Mouse (Mus musculus) lung, embryonic 16.5 days (tissue): ENCODE measurements around the gene Lonrf2. TPM values are rescaled to one million over a fixed set of nuclear protein-coding genes. Genes with fewer than 3 reads are reported as not detected.

Source experiments
- ATAC-seq: fragments of 200-750 bp; cut with Nextera tagmentation; 2 replicates; pipeline ENCODE4 v1.8.0; 2017; ENCODE audit warnings: low read depth, mild to moderate bottlenecking, moderate library complexity
- H3K27ac ChIP-seq: fragments of 300-500 bp; sonication (generic); 2 replicates; pipeline ENCODE4 v1.5.1; 2014; ENCODE audit warnings: mild to moderate bottlenecking, control low read depth, low read length
- H3K27me3 ChIP-seq: fragments of 300-500 bp; sonication (generic); 2 replicates; pipeline ENCODE4 v1.6.1; 2014; ENCODE audit warnings: low read depth, low read length, mixed read lengths; ENCODE audit not compliant: control insufficient read depth, insufficient read depth
- H3K36me3 ChIP-seq: fragments of 300-500 bp; sonication (generic); 2 replicates; pipeline ENCODE4 v1.6.1; 2014; ENCODE audit warnings: low read length; ENCODE audit not compliant: control insufficient read depth, insufficient read depth
- H3K4me1 ChIP-seq: fragments of 300-500 bp; sonication (generic); replicated peaks from 2 replicates; pipeline ENCODE4 v1.6.1; 2014; ENCODE audit warnings: low read length, mixed read lengths; ENCODE audit not compliant: control insufficient read depth, insufficient read depth
- H3K4me2 ChIP-seq: fragments of 300-500 bp; sonication (generic); 2 replicates; pipeline ENCODE4 v1.6.1; 2014; ENCODE audit warnings: low read depth, low read length, control low read depth
- H3K4me3 ChIP-seq: fragments of 300-500 bp; sonication (generic); 2 replicates; pipeline ENCODE4 v1.5.1; 2014; ENCODE audit warnings: mild to moderate bottlenecking, low read length, control low read depth
- H3K9ac ChIP-seq: fragments of 300-500 bp; sonication (generic); 2 replicates; pipeline ENCODE4 v1.6.1; 2014; ENCODE audit warnings: low read length, control low read depth
- H3K9me3 ChIP-seq: fragments of 300-500 bp; sonication (generic); 2 replicates; pipeline ENCODE4 v1.6.1; 2016; ENCODE audit warnings: low read length; ENCODE audit not compliant: control insufficient read depth
- WGBS: fragments of 180-500 bp; shearing (Covaris S2); extraction: QIAGEN DNeasy Blood & Tissue Kit; methylation state at CpG from one replicate; pipeline ENCODE4 v1.1.7; 2014; 5-methylcytosine and 5-hydroxymethylcytosine counted together
- polyA plus RNA-seq: library from polyadenylated mRNA; unstranded; fragments of >200 nt; fragmentation: Nextera tagmentation; extraction: Ambion mirVana; gene quantifications from 2 replicates; pipeline ENCODE4 v1.2.1, GENCODE M21; 2015

Gene Lonrf2
- 0.38 and 0.40 TPM in 2 replicates for polyA plus RNA-seq

DNA sequence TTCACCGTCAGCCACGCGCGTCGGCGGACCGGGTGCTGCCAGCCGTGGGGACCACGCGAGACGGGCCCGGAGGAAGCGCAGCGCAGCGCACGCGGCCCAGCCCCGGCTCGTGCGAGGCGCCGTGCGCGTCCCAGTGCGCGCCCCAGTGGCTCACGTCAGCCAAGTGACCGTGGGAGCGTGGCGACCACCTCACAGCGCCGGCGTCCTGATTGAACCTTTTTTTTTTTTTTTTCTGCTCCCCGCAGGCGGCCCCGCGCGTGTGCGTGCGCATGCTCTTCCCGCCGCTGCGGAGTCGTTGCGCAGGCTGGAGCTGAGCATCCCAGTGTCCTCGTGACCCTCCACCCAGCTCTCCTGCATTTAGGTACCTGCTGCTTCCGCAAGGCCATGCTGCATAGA is at the start of gene Lonrf2:
Gene Lonrf2 (minus strand): TSS at position 235 of the 396 bp plus-strand sequence.
- Histone ChIP-seq H3K36me3 (no peaks in the 10 kb centered on the region), H3K9me3 (no peaks in the 10 kb centered on the region), H3K4me2 (peak within 1 kb of the TSS; percentile 99), H3K27ac (no peak within 1 kb of the TSS), H3K9ac (peak within 1 kb of the TSS; percentile 70), H3K4me1 (peaks cover 9% of the 10 kb centered on the region), H3K4me3 (peak within 1 kb of the TSS; percentile 66), H3K27me3 (peaks cover 27% of the 10 kb centered on the region)
- peak; percentile 65; the same call in 1 of the 2 replicates for ATAC-seq
- 1% methylated on average over 45 of the region's 47 CpGs for WGBS

DNA sequence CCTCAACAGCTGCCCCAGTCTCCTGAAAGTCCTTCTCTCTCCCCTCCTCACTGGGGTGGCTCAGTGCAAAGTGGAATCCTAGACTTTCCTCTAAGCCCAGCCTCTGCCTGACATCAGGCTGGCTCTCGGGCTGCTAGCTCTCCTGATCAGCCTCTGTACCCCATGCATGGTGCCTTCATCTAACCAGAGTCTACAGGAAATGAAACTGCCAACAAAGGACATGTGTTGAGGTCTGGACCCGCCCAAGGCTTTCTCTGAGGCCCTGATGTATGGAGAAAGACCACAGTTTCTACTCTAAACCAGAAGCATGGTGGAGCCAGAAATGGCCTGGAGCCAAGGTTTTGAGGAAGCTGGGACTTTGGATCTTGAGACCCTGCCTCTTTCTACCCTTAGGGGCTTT is 49.4 kb upstream of the Lonrf2 start:
- Histone ChIP-seq H3K4me3 (no peak overlapping the region), H3K4me1 (no peaks in the 10 kb centered on the region), H3K27ac (no peak overlapping the region), H3K4me2 (no peak overlapping the region), H3K9ac (no peak overlapping the region), H3K9me3 (no peaks in the 10 kb centered on the region), H3K27me3 (no peaks in the 10 kb centered on the region), H3K36me3 (no peaks in the 10 kb centered on the region)
- ATAC-seq: no peak
- WGBS: 68% methylated on average over 2 of the region's 2 CpGs

DNA sequence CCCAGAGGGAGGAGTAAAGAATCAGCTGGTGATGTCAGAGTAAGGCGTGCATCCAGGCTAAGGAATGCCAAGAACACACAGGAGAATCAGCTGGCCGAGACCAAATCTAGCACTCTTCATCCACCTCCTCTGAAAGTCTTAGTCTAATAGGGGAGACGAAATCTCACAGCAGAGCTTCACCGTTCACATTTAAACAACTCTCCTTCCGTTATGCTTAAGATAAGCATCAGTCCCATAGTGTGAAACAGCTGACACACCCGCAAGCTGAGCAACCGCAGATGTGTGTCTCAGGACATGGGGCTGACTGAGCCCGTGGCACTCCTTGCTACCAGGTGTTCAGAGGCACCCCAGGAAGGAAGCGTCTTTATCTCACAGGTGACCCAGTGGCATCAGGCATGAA is 47.3 kb upstream of the Lonrf2 start:
- no peak overlapping the region for H3K27ac ChIP-seq
- no peaks in the 10 kb centered on the region for H3K4me1 ChIP-seq
- no peaks in the 10 kb centered on the region for H3K9me3 ChIP-seq
- H3K4me3 ChIP-seq: no peak overlapping the region
- H3K27me3 ChIP-seq: no peaks in the 10 kb centered on the region
- H3K36me3 ChIP-seq: no peaks in the 10 kb centered on the region
- H3K4me2 ChIP-seq: no peak overlapping the region
- no peak overlapping the region for H3K9ac ChIP-seq
- 64% methylated on average over 9 of the region's 9 CpGs for WGBS
- ATAC-seq: no peak

DNA sequence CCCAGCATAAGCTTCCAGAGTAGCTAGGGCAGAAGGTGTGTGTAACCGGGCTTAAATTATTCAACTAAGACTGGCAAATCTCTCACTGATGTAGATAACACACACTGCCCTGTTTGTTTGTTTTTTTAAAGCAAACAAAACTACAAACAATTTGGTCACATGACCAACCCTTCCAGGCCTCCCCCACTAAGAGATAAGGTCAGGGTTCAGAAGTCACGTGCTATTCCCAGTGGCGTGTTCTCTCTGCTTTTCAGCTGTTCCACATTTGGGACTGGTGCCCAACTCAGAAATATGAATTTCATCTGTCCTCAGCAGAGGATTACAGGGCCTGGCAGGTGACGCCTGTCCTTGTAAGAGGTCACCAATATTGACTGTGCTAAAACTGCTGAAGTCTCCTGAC is 46.2 kb upstream of the Lonrf2 start:
- H3K9me3 ChIP-seq: no peaks in the 10 kb centered on the region
- no peak overlapping the region for H3K27ac ChIP-seq
- no peak for ATAC-seq
- H3K36me3 ChIP-seq: no peaks in the 10 kb centered on the region
- H3K27me3 ChIP-seq: no peaks in the 10 kb centered on the region
- no peak overlapping the region for H3K4me3 ChIP-seq
- H3K4me2 ChIP-seq: no peak overlapping the region
- H3K4me1 ChIP-seq: no peaks in the 10 kb centered on the region
- 76% methylated on average over 4 of the region's 4 CpGs for WGBS
- H3K9ac ChIP-seq: no peak overlapping the region

DNA sequence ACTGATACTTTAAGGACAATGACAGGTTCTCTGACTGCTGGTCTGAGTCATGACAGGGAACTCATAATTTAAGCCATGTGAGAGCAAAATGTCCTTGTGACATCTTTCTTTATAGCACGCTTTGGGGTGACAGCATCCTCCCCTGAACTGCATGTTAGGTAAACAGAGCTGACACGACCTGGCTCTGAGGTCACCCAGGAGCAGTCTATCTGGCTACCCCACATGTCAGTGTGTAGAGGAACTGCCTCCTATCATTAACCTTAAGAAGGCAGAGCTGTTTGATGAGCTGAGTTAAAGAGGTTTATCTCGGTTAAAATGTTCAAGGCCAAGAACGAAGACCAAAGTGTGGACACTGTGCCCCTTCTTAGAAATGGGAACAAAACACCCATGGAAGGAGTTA is 44.9 kb upstream of the Lonrf2 start:
- no peaks in the 10 kb centered on the region for H3K4me1 ChIP-seq
- H3K27me3 ChIP-seq: no peaks in the 10 kb centered on the region
- WGBS: 48% methylated on average over 4 of the region's 4 CpGs
- no peak for ATAC-seq
- no peak overlapping the region for H3K4me2 ChIP-seq
- H3K4me3 ChIP-seq: no peak overlapping the region
- H3K27ac ChIP-seq: no peak overlapping the region
- H3K36me3 ChIP-seq: no peaks in the 10 kb centered on the region
- H3K9me3 ChIP-seq: no peaks in the 10 kb centered on the region
- H3K9ac ChIP-seq: no peak overlapping the region

DNA sequence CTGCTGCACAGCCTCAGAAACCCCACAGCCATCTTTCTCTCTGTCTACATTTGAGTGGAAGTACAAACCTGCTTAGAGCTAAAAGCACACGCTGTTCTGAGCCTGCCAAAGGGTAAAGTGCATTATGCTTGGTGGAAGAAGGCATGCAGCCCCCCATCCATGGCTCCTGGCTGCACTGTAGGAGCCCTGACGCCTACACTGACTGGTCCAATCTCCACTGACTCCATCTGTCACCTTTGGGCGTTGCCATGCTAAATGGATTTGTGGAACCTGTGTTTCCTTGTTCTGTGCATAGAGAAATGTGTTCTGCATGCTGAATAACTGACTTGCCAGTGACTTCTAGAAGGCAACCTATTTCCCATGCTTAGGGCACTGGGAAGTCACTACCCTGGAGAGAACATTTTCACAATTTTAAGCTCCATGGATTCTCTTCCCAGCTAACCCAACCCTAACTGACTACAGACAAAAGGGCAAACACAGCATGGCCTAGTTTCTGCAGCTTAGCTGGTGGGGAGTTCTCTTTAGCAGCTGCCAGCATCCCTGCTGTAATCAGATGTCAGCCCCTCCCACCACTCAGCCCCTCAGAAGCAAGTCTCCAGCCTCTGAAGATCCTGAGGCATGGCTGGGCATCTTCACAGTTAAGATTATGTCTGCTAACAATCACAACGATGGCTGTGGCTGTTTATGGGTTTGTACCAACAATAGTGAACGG is 40.3 kb upstream of the Lonrf2 start:
- no peaks in the 10 kb centered on the region for H3K9me3 ChIP-seq
- H3K36me3 ChIP-seq: no peaks in the 10 kb centered on the region
- ATAC-seq: no peak
- H3K4me2 ChIP-seq: no peak overlapping the region
- H3K27me3 ChIP-seq: no peaks in the 10 kb centered on the region
- H3K9ac ChIP-seq: no peak overlapping the region
- H3K4me3 ChIP-seq: no peak overlapping the region
- no peaks in the 10 kb centered on the region for H3K4me1 ChIP-seq
- WGBS: 47% methylated on average over 5 of the region's 5 CpGs
- no peak overlapping the region for H3K27ac ChIP-seq

DNA sequence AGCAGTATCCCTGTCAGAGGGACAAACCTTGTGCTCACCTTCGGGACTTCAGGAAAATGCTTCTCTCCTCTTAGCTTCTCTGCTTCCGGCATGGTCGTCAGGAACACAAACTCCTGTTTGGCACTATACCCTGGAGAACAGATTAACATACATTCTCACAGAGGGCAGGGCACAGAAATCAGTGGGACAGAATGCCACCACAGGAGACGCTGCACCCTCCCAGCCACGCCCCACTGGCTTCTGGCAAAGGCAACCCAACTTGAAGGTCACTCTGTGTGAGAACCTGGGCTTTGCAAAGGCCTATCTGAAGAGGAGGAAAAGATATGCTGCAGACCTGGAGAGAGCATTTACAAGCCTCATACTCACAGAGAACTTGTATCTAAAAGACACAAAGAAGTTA is 37.4 kb upstream of the Lonrf2 start:
- Histone ChIP-seq H3K4me1 (no peaks in the 10 kb centered on the region), H3K27me3 (no peaks in the 10 kb centered on the region), H3K9ac (no peak overlapping the region), H3K4me3 (no peak overlapping the region), H3K9me3 (no peaks in the 10 kb centered on the region), H3K4me2 (no peak overlapping the region), H3K36me3 (no peaks in the 10 kb centered on the region), H3K27ac (no peak overlapping the region)
- 76% methylated on average over 5 of the region's 5 CpGs for WGBS
- ATAC-seq: no peak

DNA sequence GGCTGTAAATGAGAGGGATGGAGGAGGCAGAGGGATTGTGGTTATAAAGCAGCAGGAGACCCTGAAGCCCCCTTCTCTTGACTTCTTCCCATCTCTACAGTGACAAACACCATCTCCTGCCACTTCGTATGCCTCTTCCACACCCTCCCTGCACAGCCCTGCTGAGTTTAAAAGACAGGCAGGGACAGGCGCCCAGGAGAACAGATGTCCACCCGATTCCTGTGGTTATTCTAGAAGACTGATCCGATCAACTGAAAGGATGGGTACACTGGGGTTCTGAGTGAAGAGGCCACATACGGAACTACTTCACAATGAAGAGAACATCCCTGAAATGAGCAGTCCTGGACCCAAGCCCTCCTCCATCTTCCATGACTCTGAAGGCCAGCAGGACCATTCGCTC is 35.3 kb upstream of the Lonrf2 start:
- no peaks in the 10 kb centered on the region for H3K4me1 ChIP-seq
- ATAC-seq: no peak
- H3K4me3 ChIP-seq: no peak overlapping the region
- no peaks in the 10 kb centered on the region for H3K9me3 ChIP-seq
- H3K4me2 ChIP-seq: no peak overlapping the region
- H3K36me3 ChIP-seq: no peaks in the 10 kb centered on the region
- no peaks in the 10 kb centered on the region for H3K27me3 ChIP-seq
- H3K9ac ChIP-seq: no peak overlapping the region
- no peak overlapping the region for H3K27ac ChIP-seq
- WGBS: 81% methylated on average over 6 of the region's 6 CpGs

DNA sequence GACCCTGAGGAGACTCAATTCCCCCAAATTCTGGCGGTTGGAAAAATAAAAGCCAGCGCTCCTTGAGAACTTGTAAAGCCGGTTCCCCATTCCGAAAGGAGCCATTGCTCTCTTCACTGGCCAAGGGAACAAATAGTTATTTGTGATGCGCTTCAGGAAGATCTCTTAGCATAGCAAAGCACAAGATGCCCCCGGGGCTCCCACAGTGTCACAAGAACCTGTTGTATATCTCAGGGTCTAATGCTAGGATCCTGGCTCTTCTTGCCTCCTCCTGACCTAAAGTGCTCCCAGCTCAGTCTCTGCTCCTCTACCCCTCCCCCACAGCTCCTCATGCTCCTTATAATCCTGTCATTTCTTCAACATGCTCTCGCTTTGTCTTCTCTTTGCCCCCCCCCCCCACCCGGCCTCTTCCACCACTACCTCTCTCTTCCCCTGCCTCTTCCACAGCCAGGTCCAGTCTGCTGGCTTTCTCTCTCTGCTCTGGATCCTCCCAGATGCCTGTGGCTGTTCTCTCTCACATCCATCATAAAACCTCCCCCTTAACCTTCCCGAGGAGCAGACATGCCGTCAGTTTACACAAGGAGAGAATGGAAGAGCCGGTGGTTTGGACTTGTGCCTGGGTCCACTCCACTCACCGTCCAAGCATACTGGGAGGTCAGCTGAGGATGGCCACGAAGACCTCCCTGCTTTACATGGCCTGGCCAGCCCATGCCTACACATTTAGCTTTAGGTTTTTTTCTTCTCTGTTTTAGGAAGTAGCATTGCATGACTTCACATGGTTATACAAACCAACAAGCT is 33.1 kb upstream of the Lonrf2 start:
- ATAC-seq: no peak
- Histone ChIP-seq H3K4me1 (no peaks in the 10 kb centered on the region), H3K4me2 (no peak overlapping the region), H3K27ac (no peak overlapping the region), H3K4me3 (no peak overlapping the region), H3K9ac (no peak overlapping the region), H3K27me3 (no peaks in the 10 kb centered on the region), H3K36me3 (no peaks in the 10 kb centered on the region), H3K9me3 (no peaks in the 10 kb centered on the region)
- WGBS: 47% methylated on average over 13 of the region's 13 CpGs
